ENCODE assay signal across 14 mouse cellular contexts in genomic region chr4:10197245-10197943, GRCm38 (mm10).
DNase-seq lines count a peak whose midpoint lies in the region; ATAC-seq and TF ChIP-seq lines count a peak whose summit lies in the region.
"Had no signal": no experiment of that assay in that cellular context is flagged by ENCODE, and none has a peak within 500 bp of the region (broad histone marks: within the 10 kb centered on the region; RNA-seq: fewer than 3 reads in every experiment).

No protein-coding gene starts in this region.

- peaks cover 2% of the 10 kb centered on the region; the same call in 1 of the 2 replicates for H3K4me1 ChIP-seq in kidney, embryonic 15.5 days
- H3K4me1 ChIP-seq in lung, postnatal 0 days (ENCODE audit: insufficient read depth, low read depth, low read length) = no peaks in the 10 kb centered on the region
- no peaks in the 10 kb centered on the region for H3K4me1 ChIP-seq in lung, adult 2 months (ENCODE audit: control insufficient read depth, insufficient read depth, low read length)
- H3K4me1 ChIP-seq: liver, embryonic 15.5 days had no signal

- H3K9ac ChIP-seq in kidney, embryonic 15.5 days = no peak overlapping the region
- H3K9ac ChIP-seq in lung, postnatal 0 days (replicated peaks; ENCODE audit: low read depth) = no peak overlapping the region
- H3K9ac ChIP-seq: liver, embryonic 15.5 days had no signal

- no peak overlapping the region for H3K4me3 ChIP-seq in kidney, embryonic 15.5 days (replicated peaks)
- no peak overlapping the region for H3K4me3 ChIP-seq in lung, postnatal 0 days (ENCODE audit: low read depth, low read length)
- no peak overlapping the region for H3K4me3 ChIP-seq in lung, adult 2 months (replicated peaks; ENCODE audit: extremely low read depth, low read depth, low read length)
- H3K4me3 ChIP-seq: liver, embryonic 15.5 days; myocyte had no signal

- TF ChIP-seq CTCF in lung, postnatal 0 days (IDR thresholded peaks at IDR 0.05) = no peak
- TF ChIP-seq CTCF in lung, adult 2 months (IDR thresholded peaks at IDR 0.05; ENCODE audit: insufficient read depth, low read length) = no peak

- no peaks in the 10 kb centered on the region for H3K36me3 ChIP-seq in kidney, embryonic 15.5 days
- H3K36me3 ChIP-seq in lung, postnatal 0 days (ENCODE audit: insufficient read depth, low read length) = no peaks in the 10 kb centered on the region
- H3K36me3 ChIP-seq: liver, embryonic 15.5 days had no signal

- intact Hi-C loops in heart, postnatal 36 days (cut with DNase I) = no loop called here

- TF ChIP-seq POLR2A in lung, adult 2 months (IDR thresholded peaks at IDR 0.05; ENCODE audit: borderline replicate concordance, extremely low read depth, low read depth, low read length) = no peak

- no peak overlapping the region for H3K4me2 ChIP-seq in kidney, embryonic 15.5 days
- H3K4me2 ChIP-seq in lung, postnatal 0 days (replicated peaks; ENCODE audit: low read depth, low read length) = no peak overlapping the region
- H3K4me2 ChIP-seq: liver, embryonic 15.5 days had no signal

- TF ChIP-seq EP300 in lung, postnatal 0 days (IDR thresholded peaks at IDR 0.05) = no peak

- ATAC-seq in kidney, embryonic 15.5 days (replicated peaks; ENCODE audit: low FRiP score) = peak; percentile 79; the same call in 1 of the 2 replicates
- ATAC-seq in lung, postnatal 0 days = no peak
- peak; percentile 42 for ATAC-seq in megakaryocyte progenitor cell, adult 5-6 weeks (replicated peaks; ENCODE audit: poor library complexity)

- no peaks in the 10 kb centered on the region for H3K9me3 ChIP-seq in kidney, embryonic 15.5 days (replicated peaks)
- H3K9me3 ChIP-seq in lung, postnatal 0 days (ENCODE audit: low read length) = no peaks in the 10 kb centered on the region
- H3K9me3 ChIP-seq: liver, embryonic 15.5 days had no signal

- peak; percentile 11 for DNase-seq in heart, adult 8-10 months (ENCODE audit: low spot score)
- no peak for DNase-seq in heart, postnatal 36 days
- no peak for DNase-seq in kidney, postnatal 4 days
- peak; percentile 13 for DNase-seq in lung, postnatal 0 days (ENCODE audit: low spot score)
- DNase-seq in lung, adult 2 months = no peak
- DNase-seq in left cerebral cortex, adult 18-20 months (ENCODE audit: low spot score in 2 of 2) = no peak
- DNase-seq: cerebellum, postnatal 25 days; gastrocnemius, postnatal 25 days; layer of hippocampus, postnatal 36 days; right cerebral cortex, adult 18-20 months had no signal

- no peaks in the 10 kb centered on the region for H3K27me3 ChIP-seq in kidney, embryonic 15.5 days
- H3K27me3 ChIP-seq in lung, postnatal 0 days (replicated peaks; ENCODE audit: insufficient read depth, low read length) = no peaks in the 10 kb centered on the region
- H3K27me3 ChIP-seq: liver, embryonic 15.5 days had no signal

- WGBS in kidney, embryonic 15.5 days = 78% methylated on average over 1 of the region's 1 CpGs
- 83% methylated on average over 1 of the region's 1 CpGs for WGBS in lung, postnatal 0 days
- WGBS in lung, adult 2 months = 93% methylated on average over 1 of the region's 1 CpGs

- no peak overlapping the region for H3K27ac ChIP-seq in kidney, embryonic 15.5 days
- no peak overlapping the region for H3K27ac ChIP-seq in lung, postnatal 0 days (ENCODE audit: low read length)
- H3K27ac ChIP-seq: liver, embryonic 15.5 days had no signal

Comparison
In these comparisons a context has a peak if more than half of its experiments do, and no peak if none do; other contexts are left out.
1. DNase-seq: peak in heart, adult 8-10 months (single experiment) and lung, postnatal 0 days (single experiment); none in heart, postnatal 36 days (0 of 2), kidney, postnatal 4 days (0 of 2), lung, adult 2 months (single experiment) and left cerebral cortex, adult 18-20 months (0 of 2).